Mouse (Mus musculus) cerebellum, adult 11-12 months (tissue): ENCODE data around the gene Dsp.
A peak's percentile ranks its signal among the peaks of the same experiment; 100 is the strongest.

Experiments
- DNase-seq: peaks from one replicate; pipeline ENCODE4 v3.0.0; 2022

Gene Dsp

GRCm38 (mm10) chr13:38201413-38201812, 50.3 kb downstream of the Dsp start:
- no peak for DNase-seq

GRCm38 (mm10) chr13:38204171-38204570, 53.1 kb downstream of the Dsp start:
- no peak for DNase-seq

GRCm38 (mm10) chr13:38204702-38205482, 53.8 kb downstream of the Dsp start, which contains the start of gene Snrnp48:
Gene Snrnp48 (plus strand): TSS chr13:38204938.
- DNase-seq, result peak; percentile 87

- no peak for DNase-seq
These were observed 60.0 kb downstream of the Dsp start for GRCm38 (mm10) chr13:38211122-38211521.

- DNase-seq, result no peak
These were observed 67.6 kb downstream of the Dsp start for GRCm38 (mm10) chr13:38218686-38219085.

- DNase-seq, result no peak
These were observed 69.2 kb downstream of the Dsp start for GRCm38 (mm10) chr13:38220331-38220730.

GRCm38 (mm10) chr13:38230177-38230821, 79.2 kb downstream of the Dsp start:
- no peak for DNase-seq

GRCm38 (mm10) chr13:38232411-38232810, 81.3 kb downstream of the Dsp start:
- DNase-seq, result no peak

- DNase-seq, result no peak
These were observed 81.9 kb downstream of the Dsp start for GRCm38 (mm10) chr13:38232856-38233625.

GRCm38 (mm10) chr13:38234651-38235050, 83.6 kb downstream of the Dsp start:
- DNase-seq, result no peak

GRCm38 (mm10) chr13:38235370-38235769, 84.3 kb downstream of the Dsp start:
- DNase-seq, result no peak

- DNase-seq, result no peak
These were observed 97.1 kb downstream of the Dsp start for GRCm38 (mm10) chr13:38248151-38248550.
